Mouse (Mus musculus) liver, embryonic 14.5 days (tissue): ENCODE results near the gene Dcaf4. TPM values are rescaled to one million over a fixed set of nuclear protein-coding genes. Genes with fewer than 3 reads are reported as not detected.

Experiments used
- ATAC-seq: fragments of 200-750 bp; cut with Nextera tagmentation; 2 replicates; pipeline ENCODE4 v1.8.0; 2017; ENCODE audit warnings: moderate number of reproducible peaks, mild to moderate bottlenecking, moderate library complexity; ENCODE audit not compliant: insufficient read depth
- DNase-seq, 3 experiments: peaks; one replicate each; pipeline ENCODE4 v3.0.0-alpha.2; 2012 to 2013; ENCODE audit warnings: low read depth in 3 of 3, low spot score in 3 of 3
- H3K27ac ChIP-seq: fragments of 300-500 bp; sonication (generic); 2 replicates; pipeline ENCODE4 v1.5.1; 2014; ENCODE audit warnings: moderate library complexity, mild to moderate bottlenecking, control low read depth, inconsistent platforms
- H3K27me3 ChIP-seq: fragments of 300-500 bp; sonication (generic); 2 replicates; pipeline ENCODE4 v1.6.1; 2014; ENCODE audit warnings: mild to moderate bottlenecking, low read length, moderate library complexity; ENCODE audit not compliant: control insufficient read depth, insufficient read depth
- H3K36me3 ChIP-seq: fragments of 300-500 bp; sonication (generic); replicated peaks from 2 replicates; pipeline ENCODE4 v1.6.1; 2014; ENCODE audit warnings: low read depth; ENCODE audit not compliant: control insufficient read depth, insufficient read depth
- H3K4me1 ChIP-seq, 2 experiments: fragments of 200-500 bp in 1 of 2; fragments of 300-500 bp in 1 of 2; sonication (generic) in 1 of 2; replicated peaks; 2 replicates each; pipeline ENCODE4 v1.6.1; 2012 to 2014; ENCODE audit warnings: antibody characterized with exemption in 1 of 2, inconsistent platforms in 1 of 2, low read length in 1 of 2; ENCODE audit not compliant: control insufficient read depth in 2 of 2, insufficient read depth in 2 of 2
- H3K4me2 ChIP-seq: fragments of 300-500 bp; sonication (generic); 2 replicates; pipeline ENCODE4 v1.6.1; 2014; ENCODE audit warnings: low read depth, mild to moderate bottlenecking, control low read depth, moderate library complexity
- H3K4me3 ChIP-seq, 2 experiments: fragments of 200-500 bp in 1 of 2; fragments of 300-500 bp in 1 of 2; sonication (generic) in 1 of 2; 2 replicates each; pipeline ENCODE4 v1.5.1; 2012 to 2014; ENCODE audit warnings: low read depth in 2 of 2, low read length in 2 of 2, mild to moderate bottlenecking in 2 of 2, control low read depth in 1 of 2, inconsistent platforms in 1 of 2, moderate library complexity in 1 of 2; ENCODE audit not compliant: insufficient read depth in 1 of 2
- H3K9ac ChIP-seq: fragments of 300-500 bp; sonication (generic); replicated peaks from 2 replicates; pipeline ENCODE4 v1.6.1; 2014; ENCODE audit warnings: mild to moderate bottlenecking, control low read depth, moderate library complexity
- H3K9me3 ChIP-seq: fragments of 300-500 bp; sonication (generic); 2 replicates; pipeline ENCODE4 v1.6.1; 2016; ENCODE audit warnings: low read length, mixed read lengths; ENCODE audit not compliant: control insufficient read depth
- CTCF ChIP-seq: IDR thresholded peaks from 2 replicates; pipeline ENCODE4 v1.5.1; 2016; ENCODE audit warnings: antibody characterized with exemption, low read depth, control low read depth
- EP300 ChIP-seq: IDR thresholded peaks from 2 replicates; pipeline ENCODE4 v1.6.1; 2016; ENCODE audit warnings: antibody characterized with exemption, low read depth
- WGBS: fragments of 180-500 bp; shearing (Covaris S2); extraction: QIAGEN DNeasy Blood & Tissue Kit; methylation state at CpG from one replicate; pipeline ENCODE4 v1.1.7; 2014; ENCODE audit not compliant: insufficient replicate concordance; 5-methylcytosine and 5-hydroxymethylcytosine counted together
- polyA plus RNA-seq, 2 experiments: library from polyadenylated mRNA; depleted of rRNA in 1 of 2; stranded (reverse) in 1 of 2; unstranded in 1 of 2; fragments of >200 nt; fragmentation: Nextera tagmentation in 1 of 2; extraction: Ambion mirVana in 1 of 2; gene quantifications; 2 replicates each; pipeline versions ENCODE4 v1.2.1 to v1.2.3; 2012 to 2014

Dcaf4 gene
- polyA plus RNA-seq, 2 experiments: 9.5 to 9.8 TPM

GRCm38 (mm10) chr12:83578356-83578755, 58.1 kb downstream of the Dcaf4 start:
- Histone ChIP-seq H3K4me1 (peaks cover 33 to 38% of the 10 kb centered on the region in 2 experiments), H3K4me2 (peak overlapping the region; percentile 77), H3K27me3 (no peaks in the 10 kb centered on the region), H3K27ac (peak overlapping the region; percentile 98), H3K9me3 (no peaks in the 10 kb centered on the region), H3K36me3 (peaks cover 4% of the 10 kb centered on the region), H3K9ac (peak overlapping the region; percentile 76), H3K4me3 (peak overlapping the region in 1 of 2 experiments; percentile 38; a peak in 2 of 4 replicates)
- ATAC-seq (no peak), DNase-seq (no peak)
- TF ChIP-seq CTCF (no peak), EP300 (no peak)
- WGBS: 73% methylated on average over 2 of the region's 2 CpGs

DNA sequence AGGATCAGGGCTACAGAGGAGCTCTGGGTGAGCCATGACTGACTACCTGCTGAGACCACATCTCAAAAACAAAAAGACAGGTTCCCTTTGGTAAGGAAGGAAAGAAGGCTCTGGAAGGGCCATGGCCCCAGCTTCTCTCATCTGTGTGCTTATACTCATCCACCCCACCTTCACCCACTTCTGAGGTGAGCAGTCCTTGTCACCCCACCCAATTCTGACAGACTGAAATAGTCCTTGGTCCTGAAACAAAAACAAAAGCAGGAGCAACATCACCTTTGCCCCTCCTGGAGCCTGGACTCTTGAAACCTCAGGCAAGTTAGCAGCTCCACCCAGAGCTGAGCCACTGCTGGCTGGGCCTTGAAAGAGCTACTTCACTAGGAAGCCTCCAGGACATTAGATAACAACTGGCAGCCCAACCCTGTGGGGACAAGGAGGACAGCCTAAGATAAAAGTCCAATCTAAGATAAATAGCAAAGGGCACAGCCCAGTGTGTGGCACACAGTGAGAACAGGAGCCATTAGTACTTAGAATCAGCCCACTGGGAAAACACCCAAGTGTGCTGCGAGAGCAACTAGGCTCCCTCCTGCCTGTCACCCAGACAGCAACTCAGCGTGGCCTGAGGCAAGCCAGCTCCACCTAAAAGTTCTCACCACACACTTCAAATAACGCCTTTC, 58.8 kb downstream of the Dcaf4 start:
- Histone ChIP-seq H3K36me3 (peaks cover 4% of the 10 kb centered on the region), H3K4me2 (peak overlapping the region; percentile 77), H3K9me3 (no peaks in the 10 kb centered on the region), H3K27me3 (no peaks in the 10 kb centered on the region), H3K4me1 (peaks cover 33 to 38% of the 10 kb centered on the region in 2 experiments), H3K9ac (peak overlapping the region; percentile 76), H3K27ac (peak overlapping the region; percentile 98), H3K4me3 (peak overlapping the region; percentile 19 to 38; a peak in 3 of 4 replicates)
- peak; percentile 84 for TF ChIP-seq EP300
- TF ChIP-seq CTCF: 0 out of 2 replicates have a peak, but pooled peaks have one; percentile 20
- ATAC-seq (peak; percentile 99), DNase-seq (peak; percentile 84 to 92 (median 86))
- 10% methylated on average over 3 of the region's 3 CpGs for WGBS

GRCm38 (mm10) chr12:83580283-83580682, 60.0 kb downstream of the Dcaf4 start:
- Histone ChIP-seq H3K4me1 (peaks cover 33 to 38% of the 10 kb centered on the region in 2 experiments), H3K4me3 (no peak overlapping the region), H3K9ac (no peak overlapping the region), H3K4me2 (no peak overlapping the region), H3K36me3 (no peaks in the 10 kb centered on the region; the same call in 1 of the 2 replicates), H3K27ac (peak overlapping the region; percentile 36), H3K27me3 (no peaks in the 10 kb centered on the region), H3K9me3 (no peaks in the 10 kb centered on the region)
- WGBS: 88% methylated on average over 3 of the region's 3 CpGs
- ATAC-seq (no peak), DNase-seq (no peak)
- no peak for TF ChIP-seq EP300
- no peak for TF ChIP-seq CTCF

DNA sequence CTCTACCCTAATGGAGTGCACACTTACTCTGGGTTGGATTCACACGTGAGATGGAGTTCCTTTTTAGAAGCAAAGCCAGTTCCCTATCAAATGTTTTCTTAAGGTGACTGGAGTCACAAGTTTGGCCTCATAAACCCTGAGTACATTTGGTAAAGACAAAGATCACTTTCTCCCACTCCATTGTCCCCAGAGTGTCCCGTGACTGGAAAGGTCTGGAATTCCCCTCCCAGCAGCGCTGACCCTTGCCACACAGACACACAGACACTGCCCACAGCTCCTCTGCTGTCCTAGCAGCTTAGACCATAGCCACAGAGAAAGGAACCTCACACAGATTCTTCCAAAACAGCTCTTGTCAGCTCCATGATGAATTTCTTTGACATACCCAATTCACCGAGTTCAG, 61.8 kb downstream of the Dcaf4 start:
- Histone ChIP-seq H3K4me1 (peaks cover 33 to 38% of the 10 kb centered on the region in 2 experiments), H3K9ac (no peak overlapping the region), H3K4me3 (no peak overlapping the region), H3K9me3 (no peaks in the 10 kb centered on the region), H3K27me3 (no peaks in the 10 kb centered on the region), H3K36me3 (no peaks in the 10 kb centered on the region; the same call in 1 of the 2 replicates), H3K4me2 (no peak overlapping the region), H3K27ac (no peak overlapping the region)
- DNase-seq (no peak), ATAC-seq (no peak)
- 79% methylated on average over 4 of the region's 4 CpGs for WGBS
- TF ChIP-seq CTCF (no peak), EP300 (no peak)

DNA sequence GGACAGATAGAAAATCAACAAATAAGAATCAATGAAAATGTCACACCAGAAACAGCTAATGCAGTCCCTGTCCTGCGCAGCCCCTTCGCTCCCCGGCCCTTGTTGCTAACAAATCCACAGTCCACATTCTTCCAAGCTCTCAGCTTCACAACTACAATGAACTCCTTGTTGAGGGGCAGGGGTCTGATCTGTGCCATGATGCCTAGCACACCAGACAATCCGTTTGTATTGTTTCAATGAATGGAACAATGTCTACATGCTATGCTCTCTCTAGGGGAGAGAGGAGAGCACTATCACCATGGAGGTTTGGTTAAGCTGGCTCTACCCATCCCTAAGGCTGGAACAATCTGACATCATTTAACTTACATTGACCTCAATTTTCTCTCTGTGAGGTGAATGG, 62.5 kb downstream of the Dcaf4 start:
- Histone ChIP-seq H3K36me3 (no peaks in the 10 kb centered on the region; the same call in none of the 2 replicates), H3K4me2 (no peak overlapping the region), H3K27ac (no peak overlapping the region), H3K27me3 (no peaks in the 10 kb centered on the region), H3K4me3 (no peak overlapping the region), H3K9ac (no peak overlapping the region), H3K4me1 (peaks cover 29 to 34% of the 10 kb centered on the region in 2 experiments), H3K9me3 (no peaks in the 10 kb centered on the region)
- TF ChIP-seq CTCF (no peak), EP300 (no peak)
- DNase-seq: no peak
- WGBS: 79% methylated on average over 4 of the region's 4 CpGs
- no peak for ATAC-seq
